Mouse (Mus musculus): ENCODE results near the gene Ryr3. TPM values are rescaled to one million over a fixed set of nuclear protein-coding genes. Genes with fewer than 3 reads are reported as not detected.
"Not testable (repeated sequence)": the region's sequence is repeated elsewhere in the genome, so short reads cannot be mapped to it uniquely, and the experiment has no call there.

Ryr3 gene
- polyA plus RNA-seq, 1 experiment: 1.4 TPM

DNA sequence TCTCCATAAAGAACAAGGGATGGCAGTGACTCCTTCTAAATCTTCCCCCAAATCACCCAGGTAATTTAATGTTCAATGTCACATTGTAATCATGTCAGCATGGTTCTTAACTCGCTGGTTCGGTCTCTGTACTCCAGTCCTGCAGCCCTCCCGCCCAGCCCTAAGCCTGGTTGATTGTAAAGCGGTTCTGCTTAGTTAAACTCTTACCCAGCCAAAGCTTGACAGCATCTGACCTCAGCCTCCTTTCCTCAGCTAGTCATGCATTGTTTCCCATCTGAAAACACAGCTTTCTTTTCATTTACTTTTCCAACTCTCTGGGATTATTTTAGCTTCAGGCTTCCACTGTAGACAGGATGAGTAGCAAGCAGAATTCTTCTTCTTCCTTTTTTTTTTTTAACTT is 121.7 kb downstream of the Ryr3 start:
- no peak for DNase-seq (ENCODE audit: low read depth)

DNA sequence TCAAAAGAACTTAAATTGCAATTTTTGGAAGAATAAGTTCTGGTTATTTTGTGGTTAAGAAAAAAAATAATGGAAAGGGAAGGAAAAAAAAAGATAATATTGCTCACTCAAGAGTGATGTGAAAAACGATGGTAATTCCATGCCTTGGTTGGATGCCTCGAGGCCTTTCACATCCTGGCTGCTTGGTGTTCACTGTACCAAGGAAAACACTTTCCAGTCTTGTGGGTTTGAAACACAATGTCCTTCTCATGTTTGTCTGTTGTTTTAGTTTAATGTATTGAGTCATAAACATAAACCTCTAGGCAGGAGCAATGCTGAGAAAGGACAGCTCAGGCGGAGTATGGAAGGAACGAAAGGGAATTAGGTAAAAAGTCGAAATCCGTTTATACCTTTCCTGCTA is 122.8 kb downstream of the Ryr3 start:
- no peak for DNase-seq (ENCODE audit: low read depth)

DNA sequence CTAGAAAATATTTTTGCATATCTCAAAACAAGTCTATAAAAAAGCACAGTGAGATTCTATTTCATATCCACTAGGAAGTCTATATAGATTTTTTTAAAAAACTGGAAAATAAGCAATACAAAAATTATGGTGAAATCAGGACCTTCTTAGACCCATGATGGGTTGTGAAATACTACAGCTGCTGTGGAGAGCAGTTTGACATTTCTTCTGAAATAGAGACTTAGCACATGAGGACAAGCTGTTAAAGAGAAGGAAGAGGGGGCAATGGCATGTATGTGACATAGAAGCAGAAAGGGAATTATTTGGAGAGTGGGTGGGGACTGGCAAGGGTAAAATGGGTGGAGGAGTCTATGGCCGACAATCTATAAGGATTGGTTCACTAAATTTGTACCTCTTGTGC is 124.1 kb downstream of the Ryr3 start:
- DNase-seq (ENCODE audit: low read depth): no peak

DNA sequence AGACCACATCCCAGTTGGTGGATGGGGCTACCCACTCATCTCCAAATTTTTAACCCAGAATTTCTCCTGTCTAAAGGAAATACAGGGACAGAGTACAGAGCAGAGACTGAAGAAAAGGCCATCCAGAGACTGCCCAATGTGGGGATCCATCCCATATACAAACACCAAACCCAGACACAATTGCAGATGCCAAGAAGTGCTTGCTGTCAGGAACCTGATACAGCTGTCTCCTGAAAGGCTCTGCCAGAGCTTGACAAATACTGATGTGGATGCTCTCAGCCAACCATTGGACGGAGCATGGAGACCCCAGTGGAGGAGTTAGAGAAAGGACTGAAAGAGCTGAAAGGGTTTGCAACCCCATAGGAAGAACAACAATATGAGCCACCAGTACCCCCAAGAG is 125.6 kb downstream of the Ryr3 start:
- DNase-seq (ENCODE audit: low read depth): not testable (repeated sequence)

DNA sequence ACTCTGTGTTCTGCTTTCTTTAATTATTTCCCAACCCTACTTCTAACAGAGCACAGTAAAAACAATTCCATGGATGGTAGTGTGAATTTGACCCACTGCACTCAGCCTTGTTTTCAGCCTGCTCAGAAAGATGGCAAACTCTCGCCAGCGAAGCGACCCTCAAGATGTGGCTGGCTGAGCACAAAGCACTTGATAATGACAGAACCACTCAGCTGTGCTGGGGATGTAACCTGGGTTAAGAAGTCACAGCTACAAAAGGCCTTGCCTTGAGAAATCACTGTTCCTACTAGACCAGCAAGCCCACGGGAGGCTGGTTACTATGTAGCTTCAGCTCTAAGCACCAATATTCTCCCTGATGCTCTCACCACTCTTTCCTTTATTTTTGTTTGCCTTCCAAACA is 140.5 kb downstream of the Ryr3 start:
- no peak for DNase-seq (ENCODE audit: low read depth)

DNA sequence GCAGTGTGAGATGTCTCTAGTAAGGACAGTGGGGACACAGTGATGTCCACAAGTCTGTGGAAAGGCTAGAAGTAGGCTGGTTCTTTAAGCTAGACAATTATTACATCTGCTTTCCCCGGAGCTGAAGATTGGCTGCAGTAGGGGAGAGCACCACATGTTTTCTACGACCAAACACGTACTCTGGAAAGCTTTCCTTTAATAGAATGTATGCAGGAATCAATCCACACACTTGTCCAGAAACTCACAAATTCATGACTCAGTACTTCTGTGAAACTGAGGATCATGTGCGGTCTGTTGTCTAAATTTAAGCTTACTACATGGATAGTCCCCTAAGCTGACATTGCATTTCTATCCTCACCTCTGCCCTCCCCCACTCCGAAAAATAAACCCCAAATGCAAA is 157.5 kb downstream of the Ryr3 start:
- no peak for DNase-seq (ENCODE audit: low read depth)

DNA sequence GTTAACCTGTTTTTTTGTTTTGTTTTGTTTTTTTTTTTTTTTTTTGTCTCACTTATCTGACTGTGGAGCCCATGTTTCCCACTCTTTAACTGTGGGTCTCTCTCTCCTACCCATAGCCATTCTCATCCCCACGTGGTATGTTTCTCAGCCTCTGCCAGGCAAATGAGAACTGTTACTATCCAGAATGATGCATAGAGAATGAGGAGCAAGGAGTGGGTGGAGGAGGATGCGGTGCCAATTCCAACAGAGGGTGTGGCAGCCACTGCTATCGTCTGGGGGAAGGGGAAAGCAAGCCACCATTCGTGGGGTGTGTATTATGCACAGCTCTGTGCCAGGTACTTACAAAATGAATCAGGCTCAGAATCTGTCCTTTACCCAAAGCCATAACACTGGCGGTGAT is 158.0 kb downstream of the Ryr3 start:
- DNase-seq (ENCODE audit: low read depth): no peak

DNA sequence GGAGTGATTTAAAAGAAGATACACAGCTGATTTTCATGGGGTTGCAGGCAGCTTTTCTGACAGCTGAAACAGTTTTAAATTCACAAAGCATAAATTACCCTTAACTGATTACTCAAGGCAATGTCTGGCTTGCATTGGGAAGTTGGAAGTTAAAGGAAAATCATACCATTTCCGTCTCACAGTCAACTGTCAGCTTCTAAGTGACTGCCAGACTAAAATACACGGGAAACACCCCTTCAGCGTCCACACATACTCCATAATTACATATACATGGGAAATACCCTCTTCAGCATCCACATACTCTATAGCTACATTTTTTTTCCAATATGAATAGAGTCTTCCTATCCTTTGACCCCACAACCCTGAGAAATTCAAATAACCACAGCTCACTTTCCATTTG is 158.8 kb downstream of the Ryr3 start:
- no peak for DNase-seq (ENCODE audit: low read depth)

DNA sequence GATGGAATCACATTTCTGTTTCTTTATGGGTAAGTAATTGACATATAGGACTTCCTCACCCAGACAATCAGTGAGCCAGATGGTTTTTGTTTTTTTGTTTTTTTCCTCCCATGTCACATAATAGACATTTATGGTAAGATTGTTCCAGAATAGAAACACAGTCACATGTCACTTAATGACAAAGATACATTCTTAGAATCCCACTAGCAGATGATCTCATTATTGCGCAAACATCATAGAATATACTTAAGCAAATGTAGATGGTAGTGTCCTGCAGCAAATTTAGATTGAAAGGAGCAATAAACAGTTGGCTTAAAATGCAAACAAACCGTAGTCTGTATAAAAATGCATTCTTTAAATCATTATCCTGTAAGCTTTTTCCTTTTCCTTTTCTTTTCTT is 161.3 kb downstream of the Ryr3 start:
- no peak for DNase-seq (ENCODE audit: low read depth)

DNA sequence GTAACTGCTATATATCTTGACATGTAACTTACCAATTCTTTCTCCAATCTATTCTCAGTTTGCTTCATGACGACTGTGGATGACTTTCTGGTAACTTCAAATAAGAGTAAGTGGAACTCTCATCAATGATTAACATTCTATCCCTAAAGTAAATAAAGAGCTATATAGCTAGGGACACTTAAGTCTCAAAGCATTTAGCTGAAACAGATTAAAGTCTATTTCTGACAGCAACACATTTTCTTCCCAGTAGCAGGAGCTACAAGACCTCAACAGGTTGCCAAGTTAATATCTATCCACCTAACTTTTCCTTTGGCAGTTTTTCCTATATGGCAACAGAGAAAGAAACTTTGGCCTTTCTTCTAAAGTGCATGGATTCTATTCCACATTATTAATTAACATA is 167.1 kb downstream of the Ryr3 start:
- DNase-seq (ENCODE audit: low read depth): no peak

DNA sequence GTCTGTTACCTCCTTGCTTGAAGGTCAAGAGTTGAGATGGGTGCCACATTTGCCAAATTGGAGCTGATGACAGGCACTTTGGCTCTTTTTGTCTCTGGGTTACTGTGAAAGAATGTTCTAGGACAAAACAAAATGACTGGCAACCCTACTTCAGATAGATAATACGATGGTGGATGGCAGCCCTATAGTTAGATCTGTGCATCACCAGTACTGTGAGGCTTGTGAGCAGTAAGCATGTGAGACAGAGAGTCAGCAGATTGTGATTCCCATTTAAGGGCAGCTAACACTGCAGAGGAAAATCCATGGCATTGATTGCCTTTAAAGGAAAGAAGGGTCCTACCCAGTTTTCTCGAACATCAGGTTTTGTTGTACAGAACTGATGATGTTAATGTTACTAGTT is 180.3 kb downstream of the Ryr3 start:
- no peak for DNase-seq (ENCODE audit: low read depth)

DNA sequence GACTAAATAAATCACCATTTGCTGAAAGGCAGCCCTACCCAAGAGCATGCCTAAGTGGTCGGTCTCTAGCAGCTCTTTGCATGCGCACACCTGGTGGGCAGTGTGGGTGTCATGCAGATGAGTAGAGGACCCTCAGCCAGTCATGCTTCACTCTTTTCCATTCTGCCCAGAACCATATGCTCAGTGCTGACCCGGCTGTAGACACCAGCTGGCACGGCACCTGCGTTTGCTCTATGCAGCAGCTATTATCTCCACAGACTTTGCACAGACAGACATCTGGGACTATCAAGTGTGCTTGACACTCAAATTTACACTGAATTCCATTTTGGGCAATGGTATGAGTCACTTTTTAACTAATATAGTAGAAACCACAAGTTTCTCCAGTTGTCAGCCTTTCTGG is 186.2 kb downstream of the Ryr3 start:
- no peak for DNase-seq (ENCODE audit: low read depth)

DNA sequence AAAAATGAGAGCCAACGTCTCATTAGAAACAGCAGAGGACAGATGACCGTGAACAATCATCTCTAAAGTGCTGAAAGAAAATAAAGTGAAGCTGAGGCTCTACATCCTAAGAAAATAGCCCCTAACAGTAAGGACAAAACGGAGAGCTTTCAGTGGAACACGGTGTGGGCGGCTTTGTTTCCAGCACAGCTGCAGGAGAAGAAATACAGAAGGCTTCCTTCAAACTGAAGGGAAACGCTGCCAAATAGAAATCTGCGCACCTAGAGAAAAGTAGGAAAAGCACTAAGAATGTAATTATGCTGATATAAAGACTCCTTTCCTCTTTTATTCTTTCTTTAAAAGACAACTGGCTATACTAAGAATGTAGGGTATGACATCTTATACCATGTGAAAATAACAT is 197.0 kb downstream of the Ryr3 start:
- DNase-seq (ENCODE audit: low read depth): no peak

DNA sequence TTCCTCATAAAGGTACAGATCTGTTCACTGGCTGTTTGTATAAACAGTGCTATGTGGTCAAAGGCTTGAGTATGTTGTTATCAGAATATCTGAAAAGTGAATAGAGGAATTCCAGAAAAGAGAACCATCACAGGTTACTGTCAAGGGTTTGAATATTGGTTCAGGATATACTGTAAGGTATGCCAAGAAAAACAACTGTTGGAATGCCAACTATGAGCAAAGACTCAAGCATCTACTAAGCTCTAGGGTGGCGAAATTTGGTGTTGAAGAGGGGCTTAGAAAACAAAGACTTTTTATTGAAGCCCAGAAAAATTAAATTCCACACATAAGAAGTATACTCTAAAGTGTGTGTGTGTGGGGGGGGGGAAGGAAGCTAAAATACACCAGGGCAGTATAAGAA is 198.6 kb downstream of the Ryr3 start:
- no peak for DNase-seq (ENCODE audit: low read depth)

DNA sequence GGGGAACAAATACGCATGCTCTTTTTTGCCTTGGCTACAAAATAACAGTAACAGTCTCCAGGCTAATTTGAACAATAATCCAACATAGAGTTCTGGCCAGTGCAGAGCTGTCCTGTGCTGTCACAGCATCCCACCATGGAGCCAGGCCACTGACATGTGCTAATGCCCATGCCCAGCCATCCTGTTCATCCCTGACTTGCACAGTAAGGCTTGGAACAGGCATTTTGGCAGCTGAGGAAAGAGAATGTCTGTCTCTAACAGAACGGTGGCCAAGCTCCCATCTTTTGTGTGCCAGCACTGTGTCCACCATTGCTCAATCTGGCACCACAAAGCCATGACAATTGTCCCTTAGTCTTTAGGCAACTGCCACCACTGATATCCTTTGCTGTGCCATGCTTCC is 200.7 kb downstream of the Ryr3 start:
- no peak for DNase-seq (ENCODE audit: low read depth)

DNA sequence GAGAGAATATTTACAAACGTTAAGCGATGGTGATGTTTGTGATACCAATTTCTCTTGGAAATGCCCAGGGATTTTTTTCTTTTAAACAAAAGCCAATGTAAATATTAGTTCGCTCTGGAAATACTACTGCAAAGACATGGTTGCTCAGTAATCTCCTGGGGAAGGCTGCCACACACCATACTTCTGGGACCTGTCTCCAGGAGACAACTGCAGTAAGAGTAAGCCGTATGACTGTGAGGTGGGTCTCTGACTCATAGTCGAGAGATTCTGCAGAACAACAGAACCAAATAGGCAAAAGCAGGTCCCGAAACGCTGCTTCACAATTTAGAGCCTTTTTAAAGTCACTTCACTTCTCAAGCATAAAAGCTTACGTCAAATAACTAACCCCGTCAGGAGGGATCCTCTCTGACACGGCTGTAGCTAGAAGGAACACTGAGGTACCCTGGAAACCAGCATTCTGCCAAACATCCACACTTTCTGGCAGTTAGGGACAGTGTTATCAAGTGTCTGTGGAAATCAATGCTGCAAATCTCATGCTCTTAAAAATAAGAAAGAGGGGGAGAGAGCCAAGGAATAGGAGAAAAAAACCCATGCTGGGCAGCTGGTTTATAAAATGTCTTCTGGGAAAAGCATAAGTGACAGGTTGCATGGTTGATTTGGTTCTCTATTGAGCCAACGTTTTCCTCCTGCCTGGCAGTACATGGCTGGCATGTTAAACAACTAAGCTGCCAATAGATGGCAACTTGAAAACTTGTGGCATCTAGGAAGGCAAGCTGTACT is 207.7 kb downstream of the Ryr3 start:
- DNase-seq (ENCODE audit: low read depth): no peak

DNA sequence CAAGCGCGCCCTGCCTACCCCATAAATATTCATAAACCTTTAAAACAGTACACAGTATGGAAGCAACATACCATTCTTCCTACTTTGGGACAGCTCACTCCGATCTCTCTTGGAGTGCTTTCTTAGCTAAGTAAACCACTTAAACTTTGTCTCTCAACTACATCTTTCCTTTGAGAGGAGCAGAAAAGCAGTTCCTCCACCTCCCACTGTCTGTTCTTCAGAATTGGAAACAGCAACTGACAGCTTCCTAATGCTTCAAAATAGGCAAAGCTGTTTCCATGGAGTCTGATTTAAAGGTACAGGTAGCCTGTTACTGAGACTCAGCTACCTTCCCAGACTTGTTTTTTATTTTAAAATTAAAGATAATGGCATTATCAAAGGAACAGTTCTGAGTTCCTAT is 218.4 kb downstream of the Ryr3 start:
- no peak for DNase-seq (ENCODE audit: low read depth)

DNA sequence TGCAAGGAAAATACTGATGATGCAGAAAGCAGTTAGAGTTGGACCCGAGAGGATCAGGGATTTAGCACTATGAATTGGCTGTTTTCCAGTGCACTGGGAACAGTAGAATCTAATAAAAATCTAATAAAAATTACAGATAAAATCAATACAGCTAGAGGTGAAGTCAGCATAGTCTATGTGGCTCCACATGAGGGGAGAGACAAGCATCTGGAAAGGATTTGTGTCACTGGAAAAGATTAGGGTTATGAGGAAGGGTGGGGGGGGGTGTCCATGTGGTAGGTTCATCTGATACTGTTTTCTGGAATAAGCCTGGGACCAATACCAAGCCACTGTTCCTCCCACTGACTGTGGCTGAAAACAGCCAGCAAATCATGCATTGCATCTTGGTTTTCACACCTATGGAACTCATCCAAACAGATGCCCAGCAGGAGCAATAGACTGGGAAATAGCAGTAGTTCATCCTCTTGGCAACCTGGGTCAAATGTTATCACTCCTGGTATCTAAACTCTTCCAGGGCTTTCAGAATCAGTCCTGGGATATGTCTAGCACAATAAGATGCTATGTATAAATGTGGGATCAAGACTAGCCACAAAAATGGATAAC is 233.9 kb downstream of the Ryr3 start:
- DNase-seq (ENCODE audit: low read depth): no peak

DNA sequence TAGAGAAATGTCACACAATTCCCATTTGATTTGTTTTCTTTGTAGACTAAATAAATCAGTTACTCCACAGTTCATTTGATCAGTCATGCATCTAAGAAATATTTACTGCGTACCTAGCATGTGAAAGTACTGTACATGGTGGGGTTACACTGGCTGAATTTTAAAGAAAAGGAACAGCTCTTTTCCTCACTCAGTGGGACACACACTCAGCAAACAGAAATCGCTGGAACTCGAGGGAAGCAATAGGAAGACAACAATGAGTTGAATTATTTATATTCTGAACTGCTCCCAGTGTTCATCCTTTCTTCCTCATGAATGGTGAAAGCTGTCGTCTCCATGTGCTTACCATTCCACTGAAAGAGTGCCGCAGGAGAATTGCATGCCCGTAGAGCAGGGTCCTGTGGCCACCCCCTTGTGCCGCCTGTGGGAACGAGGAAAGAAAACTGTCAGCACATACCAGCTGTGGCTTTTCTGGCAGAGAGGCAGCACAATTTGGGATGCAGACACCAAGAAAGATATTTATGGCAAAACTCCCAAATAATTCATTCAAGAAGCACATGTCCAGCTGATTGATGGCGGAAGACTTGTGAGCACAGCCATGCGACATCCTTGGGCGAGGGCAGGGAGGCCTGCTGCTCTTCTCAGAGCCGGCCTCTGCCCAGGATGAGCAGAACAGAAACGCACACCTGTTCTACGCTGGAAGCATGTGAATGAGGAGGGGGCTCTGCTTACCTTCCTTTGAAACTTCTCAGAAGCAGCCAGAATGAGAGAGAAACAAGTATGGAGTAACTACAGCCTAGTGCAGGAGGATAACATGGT is 249.9 kb downstream of the Ryr3 start:
- no peak for DNase-seq (ENCODE audit: low read depth)

DNA sequence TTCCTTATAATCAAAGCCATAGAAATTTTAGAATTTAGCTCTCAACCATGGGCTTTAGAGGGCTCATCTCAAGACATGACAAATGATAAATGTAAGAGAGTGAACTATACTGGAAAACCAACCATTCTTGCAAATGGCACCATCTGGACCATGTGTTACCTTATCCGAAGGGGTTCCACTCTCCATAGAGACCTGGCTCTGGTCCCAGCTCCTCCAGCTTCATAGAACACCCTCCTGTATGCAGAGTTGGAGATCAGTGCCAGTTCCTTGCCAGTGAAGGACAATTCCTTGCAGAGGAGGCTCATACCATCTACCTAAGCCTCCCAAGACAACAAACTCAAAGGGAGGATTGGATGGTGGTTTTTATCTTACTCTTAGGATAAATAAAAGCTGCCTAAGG is 268.0 kb downstream of the Ryr3 start:
- no peak for DNase-seq (ENCODE audit: low read depth)

DNA sequence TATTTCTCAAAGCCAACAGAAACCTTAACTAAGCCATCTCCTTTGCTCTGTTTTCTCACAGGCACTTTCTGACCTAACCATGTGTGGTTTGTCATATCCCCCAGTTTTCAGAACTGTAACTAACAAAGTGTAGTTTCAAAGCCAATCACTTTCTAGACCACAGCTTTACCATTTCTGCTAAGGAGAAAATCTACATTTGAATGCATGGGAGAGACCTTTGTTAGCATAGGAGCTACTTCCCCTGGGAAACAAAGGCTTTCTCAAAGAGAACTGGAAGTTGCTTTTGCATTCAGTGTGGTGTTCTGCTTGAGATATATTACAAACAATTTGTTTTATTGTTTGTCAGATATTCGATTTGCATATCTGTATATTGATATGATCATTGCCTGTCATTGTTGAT is 285.1 kb downstream of the Ryr3 start:
- no peak for DNase-seq (ENCODE audit: low read depth)

DNA sequence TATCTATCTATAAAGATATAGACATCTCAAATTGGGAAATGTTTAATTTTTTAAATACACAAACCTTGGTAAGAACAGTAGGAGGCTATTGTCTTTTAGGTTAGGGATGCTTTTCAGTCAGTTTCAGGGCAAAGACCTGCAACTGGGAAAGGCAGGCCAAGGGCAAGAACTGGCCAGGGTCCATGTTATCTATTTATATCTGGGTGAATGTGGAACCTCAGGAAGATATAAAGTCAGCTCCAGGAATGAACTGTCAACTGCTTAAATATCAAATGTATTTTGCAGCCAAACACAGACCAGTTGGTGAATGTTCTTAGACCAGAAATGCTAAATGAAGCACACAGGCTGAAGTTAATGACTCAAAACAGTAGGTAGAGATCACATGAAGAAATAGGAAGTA is 303.1 kb downstream of the Ryr3 start:
- DNase-seq (ENCODE audit: low read depth): no peak

DNA sequence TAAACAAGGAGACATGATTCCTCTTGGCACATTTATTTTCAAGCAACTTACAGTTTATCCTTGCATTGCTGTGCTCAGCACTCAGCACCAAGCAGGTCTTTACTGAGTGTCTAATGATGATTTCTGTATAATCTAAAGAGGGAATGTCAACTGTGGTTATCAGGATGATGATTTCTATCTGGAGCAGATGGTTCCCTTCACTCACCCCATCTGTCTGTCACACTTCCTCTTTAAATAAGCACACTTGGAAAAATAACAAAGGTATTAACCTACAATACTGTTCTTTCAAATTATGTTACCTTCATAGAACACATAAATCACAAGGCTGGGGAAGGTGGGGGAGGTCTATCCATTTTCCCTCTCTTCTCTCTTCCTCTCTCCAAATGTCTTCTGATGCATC is 304.3 kb downstream of the Ryr3 start:
- no peak for DNase-seq (ENCODE audit: low read depth)

All from gonadal fat pad, adult 2 months (tissue).